Mouse (Mus musculus) left cerebral cortex, postnatal 4 days (tissue): ENCODE results near the gene Ift140. TPM values are rescaled to one million over a fixed set of nuclear protein-coding genes. Genes with fewer than 3 reads are reported as not detected.

Source experiments
- DNase-seq: peaks from one replicate; pipeline ENCODE4 v3.0.0-alpha.2; 2022
- intact Hi-C: fragments of 180-260 bp; cut with DNase I; formaldehyde crosslinking; loops from one replicate; pipeline ENCODE4 v1.15.1; 2025
- total RNA-seq, 2 experiments: library from RNA; stranded (reverse); gene quantifications; 2 replicates each; pipeline ENCODE4 v1.2.3; 2021

The Ift140 gene
- total RNA-seq, result 10 to 100 TPM; 29.9 to 32.2 TPM

DNA sequence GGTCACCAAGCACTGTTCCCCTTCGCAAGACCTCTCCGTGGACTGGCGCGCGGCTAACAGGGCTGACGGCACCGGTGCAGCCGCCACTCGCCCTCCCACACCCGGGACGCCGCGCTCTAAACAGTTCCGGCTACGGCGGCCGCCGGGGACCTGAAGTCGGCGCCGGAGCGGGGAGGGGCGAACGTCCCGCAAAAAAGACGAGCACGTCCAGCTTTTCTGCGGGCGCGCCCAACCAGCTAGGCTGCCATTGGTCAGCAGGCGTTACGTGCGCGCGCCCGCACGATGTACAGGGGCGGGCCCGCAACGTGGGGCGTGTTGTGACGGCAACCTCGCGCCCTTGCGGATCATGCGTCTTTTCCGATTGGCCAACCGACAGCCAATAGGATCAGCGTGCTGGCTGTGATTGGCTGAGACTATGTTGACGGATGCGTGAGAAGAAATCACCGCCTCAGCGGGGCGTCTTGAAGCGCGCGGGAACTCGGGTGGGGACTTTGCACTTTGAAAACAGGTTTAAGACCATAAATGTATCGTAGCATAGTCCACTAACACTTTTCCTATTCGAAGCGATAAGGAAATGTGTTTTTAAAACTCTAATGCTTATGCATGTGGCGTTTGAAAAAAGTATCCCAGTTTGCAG lies at the start of gene Ift140, which contains the start of gene Cramp1l:
Gene Ift140 (plus strand): TSS at position 431 of the 637 bp plus-strand sequence.
Gene Cramp1l (minus strand): TSS at position 134 of the 637 bp plus-strand sequence.
- intact Hi-C loops, result loop anchor here (5.0 kb wide), 1 partner anchor 257 kb away; the partner anchor contains the start of gene Ube2i
- DNase-seq, result peak; percentile 99

- intact Hi-C loops, result no loop called here
- DNase-seq, result no peak
Observed at GRCm38 (mm10) chr17:24987221-24987620, 28.7 kb upstream of the Ift140 start.

GRCm38 (mm10) chr17:24994721-24995120 lies 21.2 kb upstream of the Ift140 start:
- DNase-seq, result no peak
- intact Hi-C loops, result no loop called here

DNA sequence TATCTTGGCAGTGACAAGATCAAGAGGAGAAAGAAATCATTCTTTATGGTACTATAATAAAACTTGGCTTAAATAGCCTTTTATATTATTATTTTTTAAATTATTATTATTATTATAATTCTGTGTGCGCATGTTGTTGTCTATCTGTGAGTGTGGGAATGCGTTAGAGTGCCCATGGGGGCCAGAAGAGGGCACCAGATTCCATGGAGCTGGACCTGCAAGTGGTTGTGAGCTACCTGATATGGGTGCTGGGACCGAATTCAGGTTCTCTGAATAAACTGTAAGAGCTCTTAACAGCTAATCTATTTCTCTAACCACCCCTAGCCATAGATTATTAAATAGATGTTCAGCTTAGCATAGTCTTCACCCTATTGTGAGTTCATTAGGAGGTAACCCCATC lies 10.8 kb upstream of the Ift140 start:
- no peak for DNase-seq
- intact Hi-C loops, result no loop called here

DNA sequence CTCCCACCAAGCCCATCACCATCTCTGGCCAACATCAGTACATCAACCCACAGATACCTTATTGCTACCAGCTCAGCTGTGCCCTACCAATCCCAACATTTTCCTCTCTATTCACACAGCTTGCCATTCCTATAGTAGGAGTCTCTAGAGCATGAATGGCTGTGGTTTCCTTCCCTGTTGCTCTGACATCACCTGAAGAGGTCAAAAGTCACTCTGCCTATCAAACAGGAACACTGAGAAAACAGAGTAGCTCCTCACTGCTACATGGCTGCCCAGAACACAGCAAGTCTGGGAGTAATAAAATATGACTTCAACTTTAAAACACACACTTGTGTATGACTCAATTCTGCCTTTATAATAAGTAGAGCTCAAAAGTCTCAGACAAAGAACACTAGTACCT lies 8.4 kb upstream of the Ift140 start:
- no peak for DNase-seq
- intact Hi-C loops, result no loop called here

DNA sequence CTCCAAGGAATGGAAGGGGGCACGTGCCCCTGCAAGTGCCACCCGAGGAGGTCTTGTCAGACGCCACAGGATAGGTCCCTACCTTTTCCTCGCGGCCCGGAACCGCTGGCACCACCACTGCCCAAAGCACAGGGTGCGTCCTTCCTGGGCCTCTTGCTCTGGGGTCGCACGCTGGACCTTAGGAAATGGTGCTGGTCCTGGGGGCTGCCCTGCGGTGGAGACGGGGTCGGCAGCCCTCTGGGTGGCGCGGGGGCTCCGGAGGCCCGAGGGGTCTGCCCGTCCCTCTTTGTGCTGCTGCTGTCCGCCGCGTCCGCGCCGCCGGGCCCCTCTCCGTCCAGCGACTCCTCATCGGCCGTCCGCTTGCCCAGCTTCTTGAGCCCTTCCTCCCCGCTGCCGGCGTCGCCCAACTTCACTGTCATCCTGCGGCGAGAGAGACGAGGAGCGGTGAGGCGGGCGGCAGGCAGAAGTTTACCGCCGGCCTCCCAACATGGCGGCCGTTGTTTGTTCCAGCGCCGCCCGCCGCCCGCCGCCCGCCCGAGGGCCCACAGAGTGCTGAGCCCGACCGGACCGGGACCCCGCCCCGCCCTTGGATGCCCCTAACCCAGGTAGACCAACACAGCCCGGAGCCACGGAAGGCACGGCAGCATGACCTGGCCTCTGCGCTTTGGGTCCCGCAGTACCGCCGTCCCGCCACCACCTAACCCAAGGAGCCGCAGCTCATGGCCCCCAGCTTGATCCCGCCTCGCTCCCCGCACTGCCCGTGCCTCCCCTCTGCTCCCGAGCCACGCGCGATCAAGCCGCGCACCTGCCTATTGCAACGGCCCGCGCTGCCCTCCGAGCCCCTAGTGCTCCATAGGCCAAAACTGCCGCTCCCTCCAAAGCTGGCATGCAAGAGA lies 2.0 kb upstream of the Ift140 start:
- peak; percentile 15 for DNase-seq
- intact Hi-C loops, result no loop called here

DNA sequence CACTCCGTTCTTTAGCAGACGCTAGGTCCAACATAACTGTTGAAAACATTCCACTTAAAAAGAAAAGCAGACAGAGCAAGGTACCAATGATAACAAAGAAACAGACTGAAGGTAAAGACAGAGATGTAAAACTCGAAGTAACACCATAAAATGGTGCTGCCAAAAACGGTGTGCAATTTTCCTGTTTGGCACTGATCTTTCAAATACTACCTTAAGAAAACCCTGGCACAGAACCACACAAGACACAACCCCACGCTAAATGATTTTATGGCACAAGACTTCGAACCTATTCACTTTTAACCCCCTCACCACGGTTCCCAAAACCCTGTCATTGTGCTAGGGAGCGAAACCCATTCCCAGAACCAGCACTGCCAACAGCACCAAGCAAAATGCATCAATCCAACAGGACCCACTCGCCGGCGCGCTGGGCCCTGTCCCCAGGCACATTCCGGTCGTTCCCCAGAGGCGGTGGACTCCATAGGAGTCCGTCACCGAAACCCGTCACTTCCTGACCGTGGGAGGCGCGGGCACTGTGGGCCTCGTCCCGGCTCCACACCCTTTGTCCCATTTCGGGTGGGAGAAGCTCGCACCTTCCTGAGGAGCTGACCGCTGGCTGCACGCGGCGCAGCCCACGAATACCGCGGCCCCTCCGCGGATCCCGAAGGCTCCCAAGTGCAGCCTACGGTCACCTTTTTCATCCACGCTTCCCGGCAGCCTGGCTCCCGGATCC lies 879 bp upstream of the Ift140 start:
- DNase-seq, result peak; percentile 40
- intact Hi-C loops, result loop anchor here (5.0 kb wide), 1 partner anchor 257 kb away; the partner anchor contains the start of gene Ube2i

GRCm38 (mm10) chr17:25016292-25017132 lies 627 bp downstream of the Ift140 start:
- peak; percentile 71 for DNase-seq
- intact Hi-C loops, result loop anchor here (5.0 kb wide), 1 partner anchor 256 kb away; the partner anchor contains the start of gene Ube2i

- peak; percentile 34 for DNase-seq
- intact Hi-C loops, result no loop called here
Observed at GRCm38 (mm10) chr17:25036183-25036582, 20.3 kb downstream of the Ift140 start.

GRCm38 (mm10) chr17:25044879-25045278 lies 29.0 kb downstream of the Ift140 start:
- no peak for DNase-seq
- intact Hi-C loops, result no loop called here

DNA sequence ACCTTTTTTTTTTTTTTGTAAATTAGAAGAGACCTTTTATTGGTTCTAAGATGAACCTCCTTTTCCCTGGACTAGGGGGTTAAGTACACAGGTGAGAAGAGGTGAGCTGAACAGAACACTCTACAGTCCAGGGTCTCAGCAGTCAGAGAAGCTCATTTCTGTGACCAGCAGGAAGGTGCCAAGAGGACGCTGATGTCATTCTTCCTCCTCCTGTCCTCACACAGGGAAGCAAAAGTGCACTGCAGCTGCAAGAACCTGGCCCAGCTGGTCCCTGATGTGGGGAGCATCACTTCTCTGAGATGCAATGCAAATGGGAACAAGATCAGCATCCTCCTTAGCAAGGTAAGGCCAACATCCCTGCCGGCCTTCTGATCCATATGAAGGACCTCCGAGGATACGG lies 29.4 kb downstream of the Ift140 start:
- intact Hi-C loops, result no loop called here

GRCm38 (mm10) chr17:25047143-25047542 lies 31.3 kb downstream of the Ift140 start:
- intact Hi-C loops, result no loop called here
- no peak for DNase-seq

More for the DNA sequence above, 29.4 kb downstream of the Ift140 start:
- DNase-seq, result no peak

DNA sequence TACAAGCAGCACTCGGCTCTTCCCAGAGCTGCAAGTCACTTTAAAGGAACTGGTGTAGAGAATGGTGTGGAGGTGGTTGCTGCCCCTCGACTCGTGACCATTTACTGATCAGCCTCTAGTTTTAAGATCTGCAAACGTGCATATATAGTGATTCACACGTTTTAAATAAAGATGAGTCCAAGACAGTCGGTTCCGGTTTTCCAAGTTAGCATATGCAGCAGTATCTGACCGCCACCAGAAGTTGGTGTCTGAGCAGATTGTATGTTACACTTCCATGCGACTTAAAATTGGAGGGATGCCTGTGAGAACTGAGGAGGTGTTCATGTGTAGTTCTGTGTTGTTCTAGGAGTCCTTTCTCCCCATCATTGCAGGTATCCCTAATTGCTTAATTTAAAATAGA lies 37.4 kb downstream of the Ift140 start:
- DNase-seq, result no peak
- intact Hi-C loops, result no loop called here

GRCm38 (mm10) chr17:25057041-25057440 lies 41.2 kb downstream of the Ift140 start:
- intact Hi-C loops, result no loop called here
- DNase-seq, result no peak

- intact Hi-C loops, result no loop called here
- DNase-seq, result peak; percentile 36
Observed at GRCm38 (mm10) chr17:25063261-25063660, 47.4 kb downstream of the Ift140 start.

- DNase-seq, result peak; percentile 56
- intact Hi-C loops, result no loop called here
Observed at GRCm38 (mm10) chr17:25063872-25064271, 48.0 kb downstream of the Ift140 start.

DNA sequence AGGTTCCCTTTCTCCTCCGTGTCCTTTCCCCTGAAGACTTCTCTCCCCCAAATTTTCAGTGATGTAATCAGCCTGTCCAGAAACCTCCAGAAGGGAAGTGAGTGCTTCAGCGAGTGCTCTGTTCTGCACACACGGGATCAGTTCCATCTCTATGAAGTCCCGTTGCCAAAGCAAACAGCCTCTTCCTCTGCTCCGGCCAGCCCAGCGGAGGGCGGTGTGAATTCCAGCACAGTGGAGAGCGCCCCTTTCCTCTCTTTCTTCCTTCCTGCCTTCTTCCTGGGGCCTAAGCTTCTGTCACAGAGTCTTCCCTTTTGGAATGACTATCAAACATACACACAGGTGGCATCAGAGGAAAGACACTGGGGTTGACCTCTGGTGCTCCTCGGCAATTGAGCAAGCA lies 48.5 kb downstream of the Ift140 start:
- no peak for DNase-seq
- intact Hi-C loops, result no loop called here

GRCm38 (mm10) chr17:25065189-25065588 lies 49.3 kb downstream of the Ift140 start:
- intact Hi-C loops, result no loop called here
- no peak for DNase-seq

DNA sequence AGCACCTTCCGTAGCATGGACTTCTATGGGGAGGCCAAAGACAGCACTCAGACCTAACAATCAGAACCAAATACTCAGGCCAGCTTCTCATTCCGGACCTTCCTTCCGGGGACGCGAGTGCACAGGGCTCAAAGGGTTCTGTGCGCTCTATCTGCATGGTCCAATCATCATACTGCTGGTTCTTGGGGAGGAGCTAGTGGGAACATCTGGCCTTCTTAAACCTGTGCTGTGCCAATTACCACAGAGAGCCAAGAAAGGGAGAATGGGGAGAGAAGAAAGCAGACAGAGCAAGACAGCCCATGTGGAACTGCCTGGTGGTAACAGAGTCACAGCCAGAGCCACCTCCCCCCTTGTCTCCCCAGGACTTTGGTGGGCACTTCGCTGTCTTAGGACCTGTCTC lies 50.7 kb downstream of the Ift140 start:
- no peak for DNase-seq
- intact Hi-C loops, result no loop called here

- intact Hi-C loops, result no loop called here
- DNase-seq, result no peak
Observed at GRCm38 (mm10) chr17:25067442-25067851, 51.6 kb downstream of the Ift140 start.
